Mouse (Mus musculus) G1E (cell line): ENCODE data around the gene Pcca.

ENCODE experiments used
- CTCF ChIP-seq: IDR thresholded peaks from 2 replicates; pipeline ENCODE4 v1.5.1; 2012; ENCODE audit warnings: low read depth, low read length, inconsistent platforms, mixed read lengths
- GATA1 ChIP-seq: IDR thresholded peaks from 2 replicates; pipeline ENCODE4 v1.6.1; 2012; ENCODE audit warnings: borderline replicate concordance, low read length, inconsistent platforms, mixed read lengths
- TAL1 ChIP-seq: conservative IDR thresholded peaks from 2 replicates; pipeline ENCODE4 v1.6.1; 2012; ENCODE audit warnings: low read depth, low read length, inconsistent platforms, mixed read lengths

- no peak for TF ChIP-seq CTCF
- no peak for TF ChIP-seq TAL1
- no peak for TF ChIP-seq GATA1
Measured at GRCm38 (mm10) chr14:122830433-122830832, 296.3 kb downstream of the Pcca start.
